Mouse (Mus musculus): ENCODE measurements around the gene Serpinb8. TPM values are rescaled to one million over a fixed set of nuclear protein-coding genes. Genes with fewer than 3 reads are reported as not detected.

Serpinb8 gene
- total RNA-seq (2015), result 0.29 TPM in 1 of 2 replicates, not detected in the other
- 4.5 TPM in 1 of 2 replicates, not detected in the other for total RNA-seq (2017)

DNA sequence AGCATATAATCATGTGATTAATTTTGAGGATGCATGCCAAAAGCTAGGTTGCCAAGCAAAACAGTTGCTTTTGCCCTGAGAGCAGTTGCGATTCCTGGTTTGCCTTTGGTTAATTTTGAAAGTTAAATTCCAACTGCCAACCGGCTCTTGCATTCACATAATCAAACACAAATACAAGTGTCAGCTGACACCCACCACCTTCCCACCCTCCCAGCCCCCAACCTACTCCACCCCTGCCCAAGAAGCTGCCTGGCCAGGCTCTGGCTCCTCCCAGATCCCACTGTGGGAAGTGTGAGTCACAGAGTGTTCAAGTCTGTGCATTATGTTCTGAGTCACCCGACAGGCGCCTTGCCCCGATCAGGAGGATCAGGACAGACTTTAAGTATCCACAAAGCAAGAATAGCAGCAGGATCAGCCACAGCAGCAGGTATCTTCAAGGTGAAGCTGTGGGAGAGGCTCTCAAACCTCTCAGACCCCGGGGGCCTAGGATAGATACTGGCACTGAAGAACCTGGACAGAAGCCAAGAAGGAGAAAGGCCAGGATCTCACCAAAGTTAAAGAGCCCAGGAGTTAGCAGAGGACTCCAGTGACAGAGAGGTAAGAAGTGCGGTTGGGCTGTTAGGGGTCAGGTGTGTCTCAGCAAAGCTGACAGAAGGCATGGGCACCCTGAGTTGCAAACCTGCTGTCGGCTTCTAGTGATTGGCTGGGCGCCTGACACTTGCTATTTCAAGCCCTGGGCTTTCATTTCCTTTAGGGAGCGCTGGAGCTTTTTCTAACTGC is at the start of gene Serpinb8:
Gene Serpinb8, plus strand, starts transcription at position 316 of the 780 bp plus-strand sequence.
- peak; percentile 92 for ATAC-seq (replicated peaks; ENCODE audit: poor library complexity)

DNA sequence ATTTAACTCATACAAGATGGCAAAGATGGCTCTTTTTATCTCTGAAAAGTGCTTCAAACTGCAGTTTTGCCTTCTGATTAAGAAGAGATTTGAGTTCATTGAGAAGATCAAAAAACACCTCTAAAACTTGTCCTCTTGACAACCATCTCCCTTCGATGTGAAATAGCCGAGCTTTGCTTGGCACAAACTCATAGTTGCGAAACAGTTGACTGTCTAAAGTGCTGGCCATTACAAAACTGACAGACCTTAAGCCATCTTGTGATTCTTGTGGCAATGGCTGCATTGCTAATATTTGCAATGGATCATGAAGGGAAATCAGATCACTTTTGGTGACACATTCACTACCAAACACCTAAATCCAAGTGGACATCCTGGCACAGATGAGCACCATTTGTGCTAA is 30.3 kb upstream of the Serpinb8 start:
- ATAC-seq (replicated peaks; ENCODE audit: poor library complexity), result peak; percentile 40

DNA sequence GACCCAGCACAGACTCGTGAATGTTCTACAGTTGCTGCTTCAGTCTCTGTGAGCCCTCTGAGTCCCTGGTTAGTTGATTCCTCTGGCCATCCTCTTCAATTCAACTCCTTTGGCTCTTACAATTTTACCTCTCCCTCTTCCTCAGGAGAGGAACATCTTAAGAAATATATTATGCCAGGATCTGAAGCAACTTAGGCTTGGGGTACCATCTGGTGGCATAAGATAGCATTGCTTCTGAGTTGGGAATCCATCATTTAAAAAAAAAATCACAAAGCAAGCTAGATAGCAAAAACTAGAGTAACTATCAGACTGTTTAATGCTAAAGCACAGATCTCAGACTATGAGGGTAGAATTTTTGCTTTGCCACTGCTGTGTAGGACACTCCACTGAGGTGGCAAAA is 27.7 kb upstream of the Serpinb8 start:
- ATAC-seq (replicated peaks; ENCODE audit: poor library complexity), result peak; percentile 75

- peak; percentile 63 for ATAC-seq (replicated peaks; ENCODE audit: poor library complexity)
Measured at GRCm38 (mm10) chr1:107565644-107566043, 24.2 kb upstream of the Serpinb8 start.

DNA sequence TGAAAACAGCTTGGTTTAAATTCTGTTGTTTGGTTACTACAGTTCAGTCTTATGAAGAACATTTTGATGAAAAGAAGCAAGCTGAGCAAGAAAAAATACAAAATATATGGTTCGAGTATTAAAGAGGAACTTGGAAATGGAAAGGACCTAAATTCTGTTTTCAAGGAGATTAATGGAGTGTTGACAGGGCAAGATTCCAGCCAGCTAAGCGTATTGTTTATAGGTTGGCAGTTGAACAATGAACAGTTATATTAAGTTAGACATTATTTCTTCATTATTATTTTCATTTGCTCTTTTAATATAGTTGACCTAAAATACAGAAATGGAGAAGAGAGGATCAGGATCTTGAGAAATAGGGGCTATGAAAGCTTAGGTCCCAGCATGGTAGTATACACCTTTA is 13.7 kb upstream of the Serpinb8 start:
- no peak for ATAC-seq (replicated peaks; ENCODE audit: poor library complexity)

DNA sequence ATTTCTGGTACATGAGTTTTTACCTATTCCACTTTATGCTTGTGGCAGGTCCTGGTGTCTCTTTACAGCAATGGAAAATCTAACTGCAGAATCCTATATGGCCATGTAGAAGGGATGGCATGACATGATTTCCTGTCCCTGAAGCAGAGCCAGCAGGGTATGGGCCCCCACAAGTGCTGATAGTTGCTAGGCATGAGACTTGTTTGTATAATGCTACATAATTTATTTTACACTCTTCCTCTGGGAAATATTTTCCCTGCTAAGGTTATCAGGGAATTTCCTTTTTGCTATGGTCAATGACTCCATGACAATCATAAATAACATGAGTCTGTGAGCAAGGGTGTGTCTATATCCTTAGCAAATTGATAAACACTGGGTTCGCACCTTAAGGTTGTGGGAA is 12.3 kb upstream of the Serpinb8 start:
- no peak for ATAC-seq (replicated peaks; ENCODE audit: poor library complexity)

DNA sequence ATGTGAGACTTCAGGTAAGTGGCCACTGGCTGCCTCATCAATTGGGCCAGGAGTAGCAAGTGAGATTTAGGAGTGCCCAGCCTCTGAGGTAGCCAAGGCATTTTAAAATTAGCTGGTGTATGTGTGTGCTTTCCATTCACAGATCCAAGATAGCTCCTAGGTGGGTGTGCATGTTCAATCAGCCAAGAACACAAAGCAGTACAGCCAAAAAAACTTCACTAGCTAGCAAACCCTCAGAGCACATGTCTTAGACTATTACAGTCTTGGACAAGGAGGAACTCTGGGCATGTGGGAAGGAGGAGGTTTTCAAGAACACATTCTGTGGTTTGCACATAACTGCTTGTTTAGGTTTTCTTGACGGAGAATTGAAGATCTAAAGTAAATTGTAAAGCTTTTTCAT is 8.6 kb upstream of the Serpinb8 start:
- ATAC-seq (replicated peaks; ENCODE audit: poor library complexity), result no peak

GRCm38 (mm10) chr1:107582900-107583299 is 6.9 kb upstream of the Serpinb8 start:
- peak; percentile 76 for ATAC-seq (replicated peaks; ENCODE audit: poor library complexity)

DNA sequence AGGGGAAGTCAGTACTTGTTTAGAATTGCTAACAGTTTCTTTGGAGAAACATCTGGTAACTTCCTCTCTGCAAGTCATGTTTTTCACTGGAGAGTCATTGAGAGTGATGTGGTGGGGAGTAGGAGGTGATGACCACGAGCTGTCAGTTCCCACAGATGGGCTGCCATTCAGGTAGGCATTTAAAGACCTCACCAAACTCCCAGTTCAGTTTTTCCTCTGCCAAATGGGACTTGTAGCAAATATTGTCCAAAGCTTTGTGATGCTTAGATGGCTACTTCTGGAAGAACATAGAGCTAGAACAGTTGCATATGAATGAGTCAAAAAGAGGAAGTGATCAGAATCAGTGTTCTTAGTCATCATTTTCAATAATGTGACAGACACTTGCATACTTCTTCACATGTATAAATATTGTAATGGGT is 5.8 kb upstream of the Serpinb8 start:
- peak; percentile 91 for ATAC-seq (replicated peaks; ENCODE audit: poor library complexity)

GRCm38 (mm10) chr1:107584932-107585331 is 4.9 kb upstream of the Serpinb8 start:
- no peak for ATAC-seq (replicated peaks; ENCODE audit: poor library complexity)

- no peak for ATAC-seq (replicated peaks; ENCODE audit: poor library complexity)
Measured at GRCm38 (mm10) chr1:107586196-107586595, 3.6 kb upstream of the Serpinb8 start.

DNA sequence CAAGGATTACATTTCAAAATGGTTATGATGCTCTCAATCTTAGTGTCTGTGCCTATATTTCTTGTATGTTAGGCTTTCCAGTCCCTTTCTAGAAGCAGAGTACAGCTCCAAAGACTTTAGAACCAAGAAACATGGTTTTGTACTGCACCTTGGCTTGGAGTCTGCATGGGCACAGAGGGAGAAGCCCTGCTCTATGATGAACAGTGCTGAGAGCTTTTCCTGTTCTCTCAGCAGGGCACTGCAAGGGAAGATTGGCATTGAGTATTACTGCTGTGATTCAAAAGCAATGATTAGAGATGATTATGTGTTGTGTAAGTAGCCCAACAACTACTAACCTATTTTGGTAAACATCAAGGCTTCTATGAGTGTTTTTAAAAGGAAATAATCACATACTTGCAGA is 1.6 kb upstream of the Serpinb8 start:
- no peak for ATAC-seq (replicated peaks; ENCODE audit: poor library complexity)

DNA sequence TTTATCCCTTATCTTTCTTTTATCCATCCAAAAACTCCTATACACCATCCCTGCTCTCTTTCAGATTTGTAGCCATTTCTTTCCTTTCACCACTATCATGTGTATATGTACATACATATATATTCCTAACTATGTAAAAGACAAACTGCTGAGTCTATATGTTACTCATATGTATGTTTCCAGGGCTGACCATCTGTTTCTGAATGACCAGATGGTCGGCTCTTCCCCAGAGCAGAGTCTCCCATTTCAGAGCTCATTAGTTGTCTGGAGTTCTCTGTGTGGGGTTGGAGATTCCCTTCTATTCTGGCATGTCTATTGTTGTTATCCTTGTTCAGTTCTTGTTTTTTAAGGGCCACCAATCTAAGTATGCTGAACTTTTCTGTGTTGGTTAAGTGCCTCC is 1.2 kb upstream of the Serpinb8 start:
- no peak for ATAC-seq (replicated peaks; ENCODE audit: poor library complexity)

DNA sequence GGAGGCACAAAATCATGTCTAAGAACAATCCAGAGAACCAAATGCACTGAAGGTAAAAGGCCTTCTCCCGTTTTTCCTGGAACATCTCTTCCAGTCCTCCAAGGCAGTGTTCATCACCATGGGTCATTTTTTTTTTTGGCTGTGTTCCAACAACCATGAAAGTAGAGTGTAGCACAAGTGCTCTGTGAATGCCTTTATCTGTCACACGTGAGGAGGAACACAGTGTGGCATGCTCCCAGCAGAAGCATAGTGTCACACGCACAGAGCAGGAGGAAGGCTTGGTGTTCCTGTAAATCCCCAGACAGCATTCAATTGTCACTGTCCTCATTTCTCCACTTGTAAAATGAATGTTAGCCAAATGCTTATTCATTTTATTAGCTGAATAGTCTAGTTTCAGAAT is 2.8 kb downstream of the Serpinb8 start:
- ATAC-seq (replicated peaks; ENCODE audit: poor library complexity), result no peak

GRCm38 (mm10) chr1:107593469-107593868 is 3.7 kb downstream of the Serpinb8 start:
- no peak for ATAC-seq (replicated peaks; ENCODE audit: poor library complexity)

- ATAC-seq (replicated peaks; ENCODE audit: poor library complexity), result no peak
Measured at GRCm38 (mm10) chr1:107596874-107597273, 7.1 kb downstream of the Serpinb8 start.

DNA sequence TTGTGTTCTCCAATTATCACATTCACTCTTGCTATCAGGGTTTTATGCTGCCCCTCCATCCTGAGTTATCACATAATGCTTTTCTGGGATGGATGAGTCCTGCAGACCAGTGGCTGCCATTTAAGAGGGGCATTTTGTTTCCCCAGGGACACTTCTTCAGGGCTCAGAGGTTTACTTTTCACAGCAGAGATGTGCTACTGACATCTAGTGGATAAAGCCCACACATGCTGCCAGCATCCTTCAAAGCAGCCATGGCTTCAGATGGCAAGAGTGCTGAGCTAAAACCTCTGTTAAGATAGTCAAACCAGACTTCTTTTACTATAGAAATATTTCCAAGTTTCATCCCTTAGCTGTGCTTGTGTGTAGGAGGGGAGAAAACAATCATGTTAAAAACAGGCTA is 8.7 kb downstream of the Serpinb8 start:
- ATAC-seq (replicated peaks; ENCODE audit: poor library complexity), result peak; percentile 84

DNA sequence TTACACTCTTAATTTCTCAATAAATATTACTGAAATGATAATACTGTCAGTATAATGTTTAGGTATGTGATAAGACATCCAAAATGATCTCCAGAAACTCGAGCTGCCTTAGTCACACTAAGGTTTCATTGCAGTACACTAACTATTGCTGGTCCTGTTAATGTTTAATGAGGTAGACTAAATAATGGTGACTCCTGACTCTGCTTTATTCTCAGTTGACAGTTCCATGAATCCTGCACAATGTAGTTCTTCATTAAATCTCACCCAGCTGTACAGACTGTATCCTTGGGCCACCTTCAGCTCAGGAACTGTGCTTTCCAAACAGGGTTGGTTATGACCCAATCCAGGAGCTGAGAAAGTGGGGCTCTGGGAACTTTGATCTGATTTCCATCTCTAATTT is 19.1 kb downstream of the Serpinb8 start:
- ATAC-seq (replicated peaks; ENCODE audit: poor library complexity), result no peak

GRCm38 (mm10) chr1:107614087-107614486 is 24.3 kb downstream of the Serpinb8 start:
- ATAC-seq (replicated peaks; ENCODE audit: poor library complexity), result no peak

DNA sequence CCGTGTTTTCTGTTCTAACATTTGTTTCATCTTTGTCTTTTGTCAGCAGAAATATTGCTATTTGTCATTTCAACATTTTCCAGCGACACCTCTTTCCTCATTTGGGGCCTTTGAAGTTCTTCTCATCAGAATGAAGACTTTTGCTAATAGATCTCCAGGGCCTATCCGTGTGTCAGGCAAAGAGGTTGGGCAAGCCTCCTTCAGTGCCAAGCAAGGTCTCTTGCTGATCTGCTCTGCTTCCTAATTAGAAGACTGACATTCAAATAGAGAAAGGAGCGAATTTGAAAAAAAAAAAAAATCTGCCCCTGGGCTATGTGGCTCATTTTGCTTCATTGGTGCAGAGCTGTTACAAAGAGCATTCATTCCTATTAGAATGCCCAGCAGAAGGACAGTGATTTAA is 32.2 kb downstream of the Serpinb8 start:
- ATAC-seq (replicated peaks; ENCODE audit: poor library complexity), result no peak

GRCm38 (mm10) chr1:107635936-107636335 is 46.1 kb downstream of the Serpinb8 start:
- no peak for ATAC-seq (replicated peaks; ENCODE audit: poor library complexity)

DNA sequence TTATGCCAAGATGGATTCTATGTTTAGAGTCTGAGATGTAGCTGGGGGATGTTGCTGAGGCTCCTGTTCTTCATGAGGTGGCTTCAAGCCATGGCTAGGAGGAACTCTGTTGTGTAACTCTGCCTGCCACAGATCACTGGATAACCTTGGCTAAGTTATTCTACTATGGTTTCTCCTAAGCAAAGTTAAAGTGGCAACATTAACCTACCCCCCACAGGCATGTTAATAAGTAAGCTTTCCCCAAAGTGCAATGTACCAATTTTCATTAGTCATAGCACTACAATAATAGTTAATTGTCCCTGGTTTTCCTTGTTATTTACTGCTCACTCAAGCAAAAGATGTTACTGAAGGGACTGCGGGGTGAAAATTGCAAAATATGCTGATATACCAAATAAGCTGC is 48.2 kb downstream of the Serpinb8 start:
- ATAC-seq (replicated peaks; ENCODE audit: poor library complexity), result no peak

GRCm38 (mm10) chr1:107638459-107638858 is 48.7 kb downstream of the Serpinb8 start:
- ATAC-seq (replicated peaks; ENCODE audit: poor library complexity), result no peak

All from megakaryocyte progenitor cell, adult 5-6 weeks (primary cell).